Comparison of ENCODE assay signal across 19 mouse cellular contexts in the genomic region with DNA sequence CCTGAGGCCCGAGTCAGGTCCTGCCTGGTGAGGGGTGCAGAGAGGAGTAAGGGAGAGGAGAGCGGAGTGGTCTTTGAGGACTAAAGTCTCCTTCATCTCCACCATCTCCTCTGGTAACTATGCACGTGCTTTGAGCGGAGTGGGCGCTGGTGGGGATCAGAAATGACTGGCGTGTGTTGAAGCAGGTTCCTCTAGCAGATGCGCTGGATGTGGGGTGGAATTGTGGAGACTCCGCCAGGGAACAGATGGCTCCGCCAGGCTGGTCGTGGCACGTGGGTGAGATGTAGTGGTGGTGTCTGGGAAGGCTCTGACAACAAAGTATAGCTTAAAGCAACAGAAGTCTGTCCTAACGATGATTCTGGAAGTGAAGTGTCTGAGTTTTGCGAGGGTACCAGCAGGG.
A peak's percentile ranks its signal among the peaks of the same experiment; 100 is the strongest.
DNase-seq lines count a peak whose midpoint lies in the region; ATAC-seq and TF ChIP-seq lines count a peak whose summit lies in the region.
"Had no signal": no experiment of that assay in that cellular context is flagged by ENCODE, and none has a peak within 500 bp of the region (broad histone marks: within the 10 kb centered on the region; RNA-seq: fewer than 3 reads in every experiment).

No protein-coding gene starts in this region.

- no peak overlapping the region for H3K27ac ChIP-seq in forebrain, embryonic 15.5 days (replicated peaks)
- no peak overlapping the region for H3K27ac ChIP-seq in forebrain, embryonic 11.5 days (ENCODE audit: low read depth, low read length)
- H3K27ac ChIP-seq in left cerebral cortex, adult 2 months: no peak overlapping the region
- H3K27ac ChIP-seq in heart, embryonic 12.5 days (ENCODE audit: poor library complexity, severe bottlenecking): no peak overlapping the region
- H3K27ac ChIP-seq: liver, embryonic 12.5 days; neural tube, embryonic 13.5 days; stomach, embryonic 15.5 days had no signal

- H3K4me1 ChIP-seq in forebrain, embryonic 15.5 days: peaks cover 13% of the 10 kb centered on the region
- H3K4me1 ChIP-seq in forebrain, embryonic 11.5 days (replicated peaks; ENCODE audit: control insufficient read depth, insufficient read depth, low read length): peaks cover 4% of the 10 kb centered on the region; the same call in 1 of the 2 replicates
- H3K4me1 ChIP-seq in heart, embryonic 12.5 days (replicated peaks): peaks cover 42% of the 10 kb centered on the region

- no peak for DNase-seq in forebrain, embryonic 11.5 days (ENCODE audit: low spot score)
- DNase-seq in layer of hippocampus, adult 18-20 months (ENCODE audit: low spot score in 2 of 2): peak; percentile 82 to 92
- DNase-seq in left cerebral cortex, adult 2 months (ENCODE audit: extremely low spot score in 1 of 2, low spot score in 2 of 2): peak; percentile 71 to 84
- peak; percentile 86 for DNase-seq in right cerebral cortex, postnatal 25 days
- no peak for DNase-seq in thymus, adult 18-20 months
- no peak for DNase-seq in c-Kit-positive CD71-positive TER-119-positive erythroid progenitor cells, embryonic 14.5 days (ENCODE audit: low spot score)
- DNase-seq: adrenal gland, postnatal 36 days; cerebellum, adult 9-10 months; kidney, postnatal 36 days; thymus, postnatal 36 days had no signal

- H3K9ac ChIP-seq in forebrain, embryonic 15.5 days (replicated peaks): no peak overlapping the region
- H3K9ac ChIP-seq in forebrain, embryonic 11.5 days (ENCODE audit: low read length): no peak overlapping the region
- H3K9ac ChIP-seq in heart, embryonic 12.5 days: no peak overlapping the region
- H3K9ac ChIP-seq: liver, embryonic 12.5 days; neural tube, embryonic 13.5 days; stomach, embryonic 15.5 days had no signal

- 59% methylated on average over 13 of the region's 13 CpGs for WGBS in forebrain, embryonic 15.5 days
- 89% methylated on average over 13 of the region's 13 CpGs for WGBS in forebrain, embryonic 11.5 days
- WGBS in heart, embryonic 12.5 days: 92% methylated on average over 13 of the region's 13 CpGs

- no peak overlapping the region for H3K4me2 ChIP-seq in forebrain, embryonic 15.5 days (replicated peaks)
- no peak overlapping the region for H3K4me2 ChIP-seq in forebrain, embryonic 11.5 days (ENCODE audit: low read depth, low read length, severe bottlenecking)
- no peak overlapping the region for H3K4me2 ChIP-seq in heart, embryonic 12.5 days
- H3K4me2 ChIP-seq: heart, embryonic 11.5 days; liver, embryonic 12.5 days; neural tube, embryonic 13.5 days; stomach, embryonic 15.5 days had no signal

- no peaks in the 10 kb centered on the region for H3K27me3 ChIP-seq in forebrain, embryonic 15.5 days
- no peaks in the 10 kb centered on the region for H3K27me3 ChIP-seq in forebrain, embryonic 11.5 days (ENCODE audit: control insufficient read depth, insufficient read depth, low read length)
- H3K27me3 ChIP-seq in heart, embryonic 12.5 days (replicated peaks): no peaks in the 10 kb centered on the region
- H3K27me3 ChIP-seq: liver, embryonic 12.5 days; neural tube, embryonic 13.5 days; stomach, embryonic 15.5 days had no signal

- H3K9me3 ChIP-seq in forebrain, embryonic 15.5 days: no peaks in the 10 kb centered on the region
- no peaks in the 10 kb centered on the region for H3K9me3 ChIP-seq in forebrain, embryonic 11.5 days (ENCODE audit: control insufficient read depth, low read length)
- H3K9me3 ChIP-seq in heart, embryonic 12.5 days (replicated peaks): no peaks in the 10 kb centered on the region
- H3K9me3 ChIP-seq: liver, embryonic 12.5 days; neural tube, embryonic 13.5 days; stomach, embryonic 15.5 days had no signal

- H3K36me3 ChIP-seq in forebrain, embryonic 15.5 days: no peaks in the 10 kb centered on the region
- H3K36me3 ChIP-seq in forebrain, embryonic 11.5 days (ENCODE audit: control insufficient read depth, insufficient read depth, low read length): no peaks in the 10 kb centered on the region
- H3K36me3 ChIP-seq in heart, embryonic 12.5 days: no peaks in the 10 kb centered on the region
- H3K36me3 ChIP-seq: G1E; liver, embryonic 12.5 days; neural tube, embryonic 13.5 days; stomach, embryonic 15.5 days had no signal

- ATAC-seq in forebrain, embryonic 15.5 days (replicated peaks): peak; percentile 57
- no peak for ATAC-seq in forebrain, embryonic 11.5 days (replicated peaks; ENCODE audit: low FRiP score)
- ATAC-seq in heart, embryonic 12.5 days (ENCODE audit: insufficient number of reproducible peaks, low FRiP score): no peak
- ATAC-seq: intestine, embryonic 16.5 days; liver, embryonic 12.5 days; midbrain, embryonic 16.5 days had no signal

- intact Hi-C loops in left cerebral cortex, adult 2 months (cut with DNase I): loop anchor here (5.0 kb wide), 1 partner anchor 173 kb away; no protein-coding TSS in a partner anchor

- no peak for TF ChIP-seq CTCF in left cerebral cortex, adult 2 months (IDR thresholded peaks at IDR 0.05)

- no peak overlapping the region for H3K4me3 ChIP-seq in forebrain, embryonic 15.5 days
- no peak overlapping the region for H3K4me3 ChIP-seq in forebrain, embryonic 11.5 days (ENCODE audit: low read depth, low read length)
- no peak overlapping the region for H3K4me3 ChIP-seq in left cerebral cortex, adult 2 months
- H3K4me3 ChIP-seq in heart, embryonic 12.5 days: no peak overlapping the region
- H3K4me3 ChIP-seq: liver, embryonic 12.5 days; neural tube, embryonic 13.5 days; stomach, embryonic 15.5 days had no signal

Comparison
In these comparisons a context has a peak if more than half of its experiments do, and no peak if none do; other contexts are left out.
1. DNase-seq: peak in layer of hippocampus, adult 18-20 months (2 of 2), left cerebral cortex, adult 2 months (2 of 2) and right cerebral cortex, postnatal 25 days (single experiment); none in forebrain, embryonic 11.5 days (single experiment), thymus, adult 18-20 months (0 of 2) and c-Kit-positive CD71-positive TER-119-positive erythroid progenitor cells, embryonic 14.5 days (single experiment).